Mouse (Mus musculus) MEL (cell line): ENCODE measurements around the gene Rnf157. TPM values are rescaled to one million over a fixed set of nuclear protein-coding genes. Genes with fewer than 3 reads are reported as not detected.

ENCODE experiments used
- DNase-seq: peaks from one replicate; pipeline ENCODE4 v3.0.0; 2011; ENCODE audit warnings: low read depth, low spot score
- H3K27ac ChIP-seq: 2 replicates; pipeline ENCODE4 v1.5.1; 2012; ENCODE audit warnings: low read depth, mild to moderate bottlenecking, control low read depth, low read length, moderate library complexity; ENCODE audit not compliant: control insufficient read depth
- H3K27me3 ChIP-seq, 2 experiments: fragments of 150-350 bp in 1 of 2; sonication (generic) in 1 of 2; 2 replicates each; pipeline ENCODE4 v1.6.1; 2012; ENCODE audit warnings: low read length in 2 of 2, mild to moderate bottlenecking in 2 of 2, improper control_type of control experiment in 1 of 2, moderate library complexity in 1 of 2; ENCODE audit not compliant: insufficient read depth in 2 of 2, control insufficient read depth in 1 of 2
- H3K36me3 ChIP-seq, 2 experiments: 2 replicates each; pipeline ENCODE4 v1.6.1; 2012 to 2014; ENCODE audit warnings: low read length in 2 of 2, improper control_type of control experiment in 1 of 2, inconsistent platforms in 1 of 2, mild to moderate bottlenecking in 1 of 2; ENCODE audit not compliant: insufficient read depth in 2 of 2, control insufficient read depth in 1 of 2
- H3K4me1 ChIP-seq, 2 experiments: fragments of 150-350 bp in 1 of 2; sonication (generic) in 1 of 2; 2 replicates each; pipeline ENCODE4 v1.6.1; 2012; ENCODE audit warnings: low read length in 2 of 2, improper control_type of control experiment in 1 of 2, mild to moderate bottlenecking in 1 of 2; ENCODE audit not compliant: insufficient read depth in 2 of 2, control insufficient read depth in 1 of 2
- H3K4me3 ChIP-seq, 2 experiments: fragments of 150-350 bp in 1 of 2; sonication (generic) in 1 of 2; 2 replicates each; pipeline ENCODE4 v1.5.1; 2012; ENCODE audit warnings: low read depth in 2 of 2, low read length in 2 of 2, mild to moderate bottlenecking in 2 of 2, moderate library complexity in 2 of 2, control low read depth in 1 of 2, improper control_type of control experiment in 1 of 2; ENCODE audit not compliant: control insufficient read depth in 1 of 2, insufficient read depth in 1 of 2
- H3K79me2 ChIP-seq: 2 replicates; pipeline ENCODE4 v1.6.1; 2012; ENCODE audit warnings: mild to moderate bottlenecking, low read length, moderate library complexity; ENCODE audit not compliant: control insufficient read depth, poor library complexity, insufficient read depth
- H3K9ac ChIP-seq: 2 replicates; pipeline ENCODE4 v1.6.1; 2012; ENCODE audit warnings: low read depth, mild to moderate bottlenecking, control low read depth, low read length, moderate library complexity; ENCODE audit not compliant: control insufficient read depth, poor library complexity, severe bottlenecking
- H3K9me3 ChIP-seq: fragments of 150-350 bp; sonication (generic); replicated peaks from 2 replicates; pipeline ENCODE4 v1.6.1; 2012; ENCODE audit warnings: mild to moderate bottlenecking, low read length, improper control_type of control experiment, moderate library complexity; ENCODE audit not compliant: insufficient read depth
- BHLHE40 ChIP-seq: IDR thresholded peaks from 2 replicates; pipeline ENCODE4 v1.6.1; 2012; ENCODE audit warnings: low read depth, mild to moderate bottlenecking, inconsistent platforms, low read length, improper control_type of control experiment, borderline replicate concordance
- CHD1 ChIP-seq: IDR thresholded peaks from 2 replicates; pipeline ENCODE4 v1.6.1; 2012; ENCODE audit warnings: low read depth, mild to moderate bottlenecking, inconsistent platforms, low read length, improper control_type of control experiment
- CHD2 ChIP-seq: IDR thresholded peaks from 2 replicates; pipeline ENCODE4 v1.6.1; 2011; ENCODE audit warnings: low read length, improper control_type of control experiment
- CTCF ChIP-seq, 3 experiments: IDR thresholded peaks in 2 of 3; conservative IDR thresholded peaks in 1 of 3; 2 replicates each; pipeline ENCODE4 v1.5.1; 2011 to 2012; ENCODE audit warnings: low read length in 3 of 3, low read depth in 2 of 3, mild to moderate bottlenecking in 2 of 3, improper control_type of control experiment in 1 of 3, inconsistent platforms in 1 of 3, mixed read lengths in 1 of 3, moderate library complexity in 1 of 3; ENCODE audit not compliant: control insufficient read depth in 1 of 3, insufficient read depth in 1 of 3, poor library complexity in 1 of 3, severe bottlenecking in 1 of 3
- EP300 ChIP-seq, 2 experiments: IDR thresholded peaks; 2 replicates each; pipeline ENCODE4 v1.6.1; 2011; ENCODE audit warnings: improper control_type of control experiment in 2 of 2, low read length in 2 of 2, low read depth in 1 of 2, mild to moderate bottlenecking in 1 of 2
- ETS1 ChIP-seq: IDR thresholded peaks from 2 replicates; pipeline ENCODE4 v1.6.1; 2012; ENCODE audit warnings: low read depth, mild to moderate bottlenecking, inconsistent platforms, low read length, improper control_type of control experiment, moderate library complexity
- GABPA ChIP-seq: IDR thresholded peaks from 2 replicates; pipeline ENCODE4 v1.6.1; 2012; ENCODE audit warnings: low read depth, mild to moderate bottlenecking, inconsistent platforms, low read length, improper control_type of control experiment, moderate library complexity
- GATA1 ChIP-seq: IDR thresholded peaks from 2 replicates; pipeline ENCODE4 v1.6.1; 2011; ENCODE audit warnings: low read depth, low read length, improper control_type of control experiment
- HCFC1 ChIP-seq: IDR thresholded peaks from 2 replicates; pipeline ENCODE4 v1.6.1; 2012; ENCODE audit warnings: low read depth, mild to moderate bottlenecking, inconsistent platforms, low read length, improper control_type of control experiment, moderate library complexity
- JUND ChIP-seq: IDR thresholded peaks from 2 replicates; pipeline ENCODE4 v1.6.1; 2011; ENCODE audit warnings: low read depth, mild to moderate bottlenecking, improper control_type of control experiment, low read length
- KAT2A ChIP-seq: conservative IDR thresholded peaks from 2 replicates; pipeline ENCODE4 v1.6.1; 2012; ENCODE audit warnings: low read depth, low read length, improper control_type of control experiment, inconsistent platforms
- MAFK ChIP-seq: IDR thresholded peaks from 2 replicates; pipeline ENCODE4 v1.6.1; 2011; ENCODE audit warnings: low read depth, mild to moderate bottlenecking, low read length, improper control_type of control experiment, borderline replicate concordance
- MAZ ChIP-seq: IDR thresholded peaks from 2 replicates; pipeline ENCODE4 v1.6.1; 2012; ENCODE audit warnings: low read depth, mild to moderate bottlenecking, inconsistent platforms, low read length, improper control_type of control experiment
- MYC ChIP-seq: IDR thresholded peaks from 2 replicates; pipeline ENCODE4 v1.6.1; 2011; ENCODE audit warnings: low read depth, mild to moderate bottlenecking, low read length, improper control_type of control experiment, moderate library complexity
- NELFE ChIP-seq: IDR thresholded peaks from 2 replicates; pipeline ENCODE4 v1.6.1; 2011; ENCODE audit warnings: low read depth, low read length, improper control_type of control experiment
- NRF1 ChIP-seq: IDR thresholded peaks from 2 replicates; pipeline ENCODE4 v1.6.1; 2014; ENCODE audit warnings: low read depth, mild to moderate bottlenecking, inconsistent platforms, low read length, improper control_type of control experiment, moderate library complexity; ENCODE audit not compliant: poor library complexity, insufficient read depth, severe bottlenecking
- POLR2A ChIP-seq, 2 experiments: IDR thresholded peaks; 2 replicates each; pipeline ENCODE4 v1.6.1; 2011 to 2012; ENCODE audit warnings: low read length in 2 of 2, mild to moderate bottlenecking in 2 of 2, control low read depth in 1 of 2, improper control_type of control experiment in 1 of 2, low read depth in 1 of 2, moderate library complexity in 1 of 2; ENCODE audit not compliant: control insufficient read depth in 1 of 2, insufficient read depth in 1 of 2, poor library complexity in 1 of 2
- POLR2AphosphoS2 ChIP-seq: IDR thresholded peaks from 2 replicates; pipeline ENCODE4 v1.6.1; 2011; ENCODE audit warnings: low read length, improper control_type of control experiment
- POLR2AphosphoS5 ChIP-seq: IDR thresholded peaks from 2 replicates; pipeline ENCODE4 v1.6.1; 2012; ENCODE audit warnings: low read depth, borderline replicate concordance, mild to moderate bottlenecking, inconsistent platforms, low read length, moderate library complexity, mixed read lengths
- SIN3A ChIP-seq: IDR thresholded peaks from 2 replicates; pipeline ENCODE4 v1.6.1; 2012; ENCODE audit warnings: low read length, improper control_type of control experiment, inconsistent platforms
- SMC3 ChIP-seq: IDR thresholded peaks from 2 replicates; pipeline ENCODE4 v1.6.1; 2011; ENCODE audit warnings: low read depth, low read length, improper control_type of control experiment
- TAL1 ChIP-seq: IDR thresholded peaks from 2 replicates; pipeline ENCODE4 v1.6.1; 2012; ENCODE audit warnings: mild to moderate bottlenecking, inconsistent platforms, low read length, moderate library complexity, mixed read lengths
- UBTF ChIP-seq: IDR thresholded peaks from 2 replicates; pipeline ENCODE4 v1.6.1; 2012; ENCODE audit warnings: low read depth, mild to moderate bottlenecking, inconsistent platforms, low read length, improper control_type of control experiment, moderate library complexity, borderline replicate concordance; ENCODE audit not compliant: insufficient read depth
- USF1 ChIP-seq: IDR thresholded peaks from 2 replicates; pipeline ENCODE4 v1.6.1; 2014; ENCODE audit warnings: low read depth, mild to moderate bottlenecking, inconsistent platforms, low read length, improper control_type of control experiment, moderate library complexity
- USF2 ChIP-seq, 2 experiments: IDR thresholded peaks; 2 replicates each; pipeline ENCODE4 v1.6.1; 2011 to 2012; ENCODE audit warnings: improper control_type of control experiment in 2 of 2, low read length in 2 of 2, borderline replicate concordance in 1 of 2, inconsistent platforms in 1 of 2, low read depth in 1 of 2, mild to moderate bottlenecking in 1 of 2; ENCODE audit not compliant: insufficient read depth in 1 of 2
- ZNF384 ChIP-seq: IDR thresholded peaks from 2 replicates; pipeline ENCODE4 v1.6.1; 2012; ENCODE audit warnings: low read depth, mild to moderate bottlenecking, inconsistent platforms, low read length, improper control_type of control experiment
- polyA plus RNA-seq, 2 experiments: library from polyadenylated mRNA; stranded (reverse) in 1 of 2; unstranded in 1 of 2; fragments of >175 nt in 1 of 2; fragments of >200 nt in 1 of 2; gene quantifications; 2 replicates each; pipeline versions ENCODE4 v1.2.1 to v1.2.4; 2012; ENCODE audit warnings: low replicate concordance in 2 of 2, low read depth in 1 of 2; ENCODE audit not compliant: insufficient read length in 2 of 2, insufficient read depth in 1 of 2, missing spikeins in 1 of 2
- total RNA-seq: library from RNA; depleted of rRNA; stranded (reverse); fragments of 300-350 nt; gene quantifications from 2 replicates; pipeline ENCODE4 v1.2.3, GENCODE M21; 2012

The Rnf157 gene
- total and polyA plus RNA-seq, 3 experiments: 7.5 to 10.9 TPM; not detected in 1

GRCm38 (mm10) chr11:116334417-116334782 is 78.4 kb downstream of the Rnf157 start:
- no peak overlapping the region for H3K9ac ChIP-seq
- no peak for DNase-seq
- no peak for TF ChIP-seq CHD2
- TF ChIP-seq BHLHE40: no peak
- no peak for TF ChIP-seq JUND
- no peak for TF ChIP-seq POLR2AphosphoS2
- TF ChIP-seq KAT2A: no peak
- no peak for TF ChIP-seq HCFC1
- no peak for TF ChIP-seq USF2 (IDR thresholded peaks at IDR 0.05; ENCODE audit: borderline replicate concordance in 1 of 2, insufficient read depth in 1 of 2, low read depth in 1 of 2, low read length in 2 of 2)
- TF ChIP-seq EP300 (IDR thresholded peaks at IDR 0.05; ENCODE audit: low read depth in 1 of 2, low read length in 2 of 2): no peak
- no peak for TF ChIP-seq USF1
- no peak for TF ChIP-seq MAZ
- no peak for TF ChIP-seq TAL1
- no peak for TF ChIP-seq NELFE
- TF ChIP-seq NRF1: no peak
- TF ChIP-seq GATA1: no peak
- TF ChIP-seq POLR2A (IDR thresholded peaks at IDR 0.05; ENCODE audit: control insufficient read depth in 1 of 2, insufficient read depth in 1 of 2, low read depth in 1 of 2, low read length in 2 of 2, poor library complexity in 1 of 2): no peak
- no peak for TF ChIP-seq MYC
- TF ChIP-seq SMC3: no peak
- no peak for TF ChIP-seq GABPA
- TF ChIP-seq, all 39 proteins: peak for 0
- no peaks in the 10 kb centered on the region for H3K36me3 ChIP-seq
- no peaks in the 10 kb centered on the region for H3K4me1 ChIP-seq
- H3K9me3 ChIP-seq: no peaks in the 10 kb centered on the region
- H3K79me2 ChIP-seq: no peaks in the 10 kb centered on the region
- H3K27me3 ChIP-seq: peaks cover 0 to 1% of the 10 kb centered on the region in 2 experiments; a peak in 1 of 4 replicates
- H3K27ac ChIP-seq: no peak overlapping the region
- no peak overlapping the region for H3K4me3 ChIP-seq

- H3K79me2 ChIP-seq: no peaks in the 10 kb centered on the region
- no peaks in the 10 kb centered on the region for H3K9me3 ChIP-seq
- H3K27me3 ChIP-seq: peaks cover 0 to 1% of the 10 kb centered on the region in 2 experiments; a peak in 1 of 4 replicates
- no peaks in the 10 kb centered on the region for H3K36me3 ChIP-seq
- no peak overlapping the region for H3K9ac ChIP-seq
- DNase-seq: no peak
- H3K4me1 ChIP-seq: no peaks in the 10 kb centered on the region
- H3K27ac ChIP-seq: no peak overlapping the region
- no peak overlapping the region for H3K4me3 ChIP-seq
- no peak for TF ChIP-seq USF2 (IDR thresholded peaks at IDR 0.05; ENCODE audit: borderline replicate concordance in 1 of 2, insufficient read depth in 1 of 2, low read depth in 1 of 2, low read length in 2 of 2)
- TF ChIP-seq HCFC1: no peak
- no peak for TF ChIP-seq GABPA
- no peak for TF ChIP-seq CHD1
- TF ChIP-seq POLR2AphosphoS2: no peak
- TF ChIP-seq ZNF384: no peak
- no peak for TF ChIP-seq NELFE
- no peak for TF ChIP-seq CTCF (IDR thresholded peaks at IDR 0.05 in 2 of 3, conservative IDR thresholded peaks at IDR 0.05 in 1 of 3; ENCODE audit: control insufficient read depth in 1 of 3, insufficient read depth in 1 of 3, low read depth in 2 of 3, low read length in 3 of 3, poor library complexity in 1 of 3, severe bottlenecking in 1 of 3)
- TF ChIP-seq MAFK: no peak
- no peak for TF ChIP-seq POLR2AphosphoS5
- TF ChIP-seq ETS1: no peak
- TF ChIP-seq UBTF: no peak
- TF ChIP-seq MYC: no peak
- TF ChIP-seq SIN3A: no peak
- no peak for TF ChIP-seq SMC3
Measured at GRCm38 (mm10) chr11:116333526-116334416, 79.1 kb downstream of the Rnf157 start.
